Mouse (Mus musculus) liver, embryonic 14.5 days (tissue): ENCODE results near the gene Ppp1r14c.

Source experiments
- CTCF ChIP-seq: IDR thresholded peaks from 2 replicates; pipeline ENCODE4 v1.5.1; 2016; ENCODE audit warnings: antibody characterized with exemption, low read depth, control low read depth
- EP300 ChIP-seq: IDR thresholded peaks from 2 replicates; pipeline ENCODE4 v1.6.1; 2016; ENCODE audit warnings: antibody characterized with exemption, low read depth

DNA sequence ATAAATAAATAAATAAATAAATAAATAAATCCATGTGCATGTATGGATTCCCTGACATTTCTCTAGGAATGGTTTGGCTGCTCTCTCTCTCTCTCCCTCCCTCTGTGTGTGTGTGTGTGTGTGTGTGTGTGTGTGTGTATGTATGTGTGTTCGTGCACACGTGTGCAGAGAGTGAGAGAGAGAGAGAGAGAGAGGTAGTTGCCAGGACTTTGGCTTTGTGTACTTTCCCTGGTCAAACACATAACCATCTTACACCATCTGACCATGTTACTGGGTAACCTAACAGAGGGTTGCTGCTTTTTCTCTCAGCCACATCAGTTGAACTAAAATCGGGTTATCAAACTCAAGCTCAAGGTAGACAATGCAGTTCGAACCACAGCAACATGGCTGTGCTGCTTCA lies 27.7 kb downstream of the Ppp1r14c start:
- TF ChIP-seq CTCF (no peak), EP300 (no peak)
